Mouse (Mus musculus) CD4-positive naive resting alpha-beta T cell, adult 76 days (primary cell): ENCODE measurements around the gene Klrd1. TPM values are rescaled to one million over a fixed set of nuclear protein-coding genes. Genes with fewer than 3 reads are reported as not detected.

Experiments used
- total RNA-seq: library from RNA; stranded (reverse); gene quantifications from one replicate; pipeline ENCODE4 v1.2.4, GENCODE M21; 2023

Klrd1 gene
- 37.3 TPM for total RNA-seq

GRCm38 (mm10) chr6:129591508-129591907 lies at the start of gene Klrd1:
Gene Klrd1 (plus strand): TSS chr6:129591782.

GRCm38 (mm10) chr6:129577605-129578004 lies 14.0 kb upstream of the Klrd1 start, which contains the start of gene Klre1:
Gene Klre1 (plus strand): TSS chr6:129577905.

GRCm38 (mm10) chr6:129623735-129624134 lies 32.2 kb downstream of the Klrd1 start, which contains the start of gene Klrk1:
Gene Klrk1 (minus strand): TSS chr6:129623864.

GRCm38 (mm10) chr6:129643237-129643636 lies 51.7 kb downstream of the Klrd1 start, which contains the start of gene Klrc3:
Gene Klrc3 (minus strand): TSS chr6:129643337.

Other genes starting within 250 kb of the Klrd1 start
- gene Clec12a, start 249.1 kb upstream of the Klrd1 start, total RNA-seq = 1.1 TPM
- gene Clec12b, start 205.9 kb upstream of the Klrd1 start, total RNA-seq = not detected
- not detected for gene Clec1b, start 194.5 kb upstream of the Klrd1 start, total RNA-seq
- gene Clec9a, start 182.9 kb upstream of the Klrd1 start, total RNA-seq = 0.18 TPM
- gene Clec1a, start 139.8 kb upstream of the Klrd1 start, total RNA-seq = not detected
- gene Olr1, start 84.6 kb upstream of the Klrd1 start, total RNA-seq = not detected
- gene Tmem52b, start 79.2 kb upstream of the Klrd1 start, total RNA-seq = not detected
- gene Gabarapl1, start 58.6 kb upstream of the Klrd1 start, total RNA-seq = 12.1 TPM
- 2.0 TPM for gene Klre1, start 13.9 kb upstream of the Klrd1 start, total RNA-seq
- 2.9 TPM for gene Klrk1, start 32.1 kb downstream of the Klrd1 start, total RNA-seq
- not detected for gene Klrc3, start 51.6 kb downstream of the Klrd1 start, total RNA-seq
- gene Klrc2, start 68.9 kb downstream of the Klrd1 start, total RNA-seq = 3.6 TPM
- 2.0 TPM for gene Klrc1, start 87.2 kb downstream of the Klrd1 start, total RNA-seq
- gene Klri1, start 125.3 kb downstream of the Klrd1 start, total RNA-seq = 0.97 TPM
- gene Klri2, start 148.7 kb downstream of the Klrd1 start, total RNA-seq = 1.1 TPM
- gene Gm156, start 192.5 kb downstream of the Klrd1 start, total RNA-seq = not detected